Mouse (Mus musculus) heart, embryonic 14.5 days (tissue): ENCODE data around the gene Ppp6r3. TPM values are rescaled to one million over a fixed set of nuclear protein-coding genes. Genes with fewer than 3 reads are reported as not detected.

Experiments
- ATAC-seq: fragments of 200-750 bp; cut with Nextera tagmentation; 2 replicates; pipeline ENCODE4 v1.8.0; 2017; ENCODE audit warnings: low read depth, moderate TSS enrichment; ENCODE audit not compliant: insufficient number of reproducible peaks, insufficient read depth, low FRiP score
- H3K27ac ChIP-seq, 2 experiments: fragments of 200-500 bp in 1 of 2; fragments of 300-500 bp in 1 of 2; sonication (generic) in 1 of 2; replicated peaks in 1 of 2; 2 replicates each; pipeline ENCODE4 v1.5.1; 2012 to 2014; ENCODE audit warnings: low read depth in 2 of 2, low read length in 2 of 2, control low read depth in 1 of 2, mild to moderate bottlenecking in 1 of 2, mixed read lengths in 1 of 2; ENCODE audit not compliant: control insufficient read depth in 1 of 2, insufficient read depth in 1 of 2
- H3K27me3 ChIP-seq: fragments of 300-500 bp; sonication (generic); 2 replicates; pipeline ENCODE4 v1.6.1; 2014; ENCODE audit warnings: mild to moderate bottlenecking, low read length, control low read depth; ENCODE audit not compliant: control insufficient read depth, insufficient read depth
- H3K36me3 ChIP-seq: fragments of 300-500 bp; sonication (generic); 2 replicates; pipeline ENCODE4 v1.6.1; 2014; ENCODE audit warnings: mild to moderate bottlenecking, control low read depth, low read length, mixed read lengths; ENCODE audit not compliant: control insufficient read depth, insufficient read depth
- H3K4me1 ChIP-seq, 2 experiments: fragments of 200-500 bp in 1 of 2; fragments of 300-500 bp in 1 of 2; sonication (generic) in 1 of 2; 2 replicates each; pipeline ENCODE4 v1.6.1; 2012 to 2014; ENCODE audit warnings: low read length in 2 of 2, control low read depth in 1 of 2, mixed read lengths in 1 of 2; ENCODE audit not compliant: control insufficient read depth in 2 of 2, insufficient read depth in 2 of 2
- H3K4me2 ChIP-seq: fragments of 300-500 bp; sonication (generic); 2 replicates; pipeline ENCODE4 v1.6.1; 2014; ENCODE audit warnings: mild to moderate bottlenecking, low read length
- H3K4me3 ChIP-seq, 2 experiments: fragments of 200-500 bp in 1 of 2; fragments of 300-500 bp in 1 of 2; sonication (generic) in 1 of 2; 2 replicates each; pipeline ENCODE4 v1.5.1; 2012 to 2014; ENCODE audit warnings: low read length in 2 of 2, mild to moderate bottlenecking in 2 of 2, control low read depth in 1 of 2, low read depth in 1 of 2, moderate library complexity in 1 of 2; ENCODE audit not compliant: control insufficient read depth in 1 of 2, insufficient read depth in 1 of 2
- H3K9ac ChIP-seq: fragments of 300-500 bp; sonication (generic); 2 replicates; pipeline ENCODE4 v1.6.1; 2014; ENCODE audit warnings: mild to moderate bottlenecking, low read length
- H3K9me3 ChIP-seq: fragments of 300-500 bp; sonication (generic); 2 replicates; pipeline ENCODE4 v1.6.1; 2016; ENCODE audit warnings: low read length, control low read depth; ENCODE audit not compliant: control insufficient read depth
- WGBS: fragments of 180-500 bp; shearing (Covaris S2); extraction: QIAGEN DNeasy Blood & Tissue Kit; methylation state at CpG from one replicate; pipeline ENCODE4 v1.1.7; 2014; 5-methylcytosine and 5-hydroxymethylcytosine counted together
- polyA plus RNA-seq: library from polyadenylated mRNA; unstranded; fragments of >200 nt; fragmentation: Nextera tagmentation; extraction: Ambion mirVana; gene quantifications from 2 replicates; pipeline ENCODE4 v1.2.1, GENCODE M21; 2014

Gene Ppp6r3
- polyA plus RNA-seq, 1 experiment from 2014 or later = 55.6 TPM

DNA sequence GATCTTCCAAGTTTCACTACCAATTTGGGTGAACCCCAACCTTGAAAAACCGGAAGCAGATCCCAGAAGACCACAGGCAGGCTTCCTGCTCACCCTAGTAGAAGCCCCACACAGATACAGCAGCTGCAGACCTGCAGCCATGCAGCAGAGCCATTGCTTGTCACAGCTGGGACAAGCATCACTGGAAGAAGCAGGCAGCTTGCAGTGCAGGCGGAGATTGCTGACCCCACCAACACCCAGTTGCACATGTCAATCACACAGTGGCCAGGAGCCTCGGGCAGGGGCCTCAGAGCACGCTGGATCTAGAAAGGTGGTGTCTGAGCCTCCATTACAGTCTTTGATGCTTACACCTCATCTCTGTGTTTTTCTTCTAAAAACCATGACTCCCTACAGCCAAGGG is 141.4 kb downstream of the Ppp6r3 start:
- no peak overlapping the region for H3K4me3 ChIP-seq
- peaks cover 2% of the 10 kb centered on the region for H3K27me3 ChIP-seq
- ATAC-seq = no peak
- no peak overlapping the region for H3K27ac ChIP-seq
- no peak overlapping the region for H3K9ac ChIP-seq
- no peak overlapping the region for H3K4me2 ChIP-seq
- H3K9me3 ChIP-seq = no peaks in the 10 kb centered on the region
- H3K4me1 ChIP-seq = no peaks in the 10 kb centered on the region
- WGBS = 54% methylated on average over 4 of the region's 4 CpGs
- no peaks in the 10 kb centered on the region for H3K36me3 ChIP-seq

- WGBS = 20% methylated on average over 1 of the region's 2 CpGs
Observed at GRCm38 (mm10) chr19:3431969-3432368, 143.6 kb downstream of the Ppp6r3 start.

GRCm38 (mm10) chr19:3431066-3431465 is 144.5 kb downstream of the Ppp6r3 start:
- Histone ChIP-seq H3K9ac (no peak overlapping the region), H3K4me2 (no peak overlapping the region), H3K27me3 (no peaks in the 10 kb centered on the region), H3K36me3 (no peaks in the 10 kb centered on the region), H3K27ac (no peak overlapping the region), H3K4me3 (no peak overlapping the region), H3K9me3 (no peaks in the 10 kb centered on the region), H3K4me1 (no peaks in the 10 kb centered on the region)
- WGBS = 68% methylated on average over 7 of the region's 7 CpGs
- no peak for ATAC-seq

More at GRCm38 (mm10) chr19:3431969-3432368, 143.6 kb downstream of the Ppp6r3 start:
- no peak overlapping the region for H3K4me3 ChIP-seq
- H3K9me3 ChIP-seq = no peaks in the 10 kb centered on the region
- H3K27ac ChIP-seq = no peak overlapping the region
- H3K4me1 ChIP-seq = no peaks in the 10 kb centered on the region
- no peak for ATAC-seq
- no peak overlapping the region for H3K9ac ChIP-seq
- no peaks in the 10 kb centered on the region for H3K27me3 ChIP-seq
- no peaks in the 10 kb centered on the region for H3K36me3 ChIP-seq
- H3K4me2 ChIP-seq = no peak overlapping the region

DNA sequence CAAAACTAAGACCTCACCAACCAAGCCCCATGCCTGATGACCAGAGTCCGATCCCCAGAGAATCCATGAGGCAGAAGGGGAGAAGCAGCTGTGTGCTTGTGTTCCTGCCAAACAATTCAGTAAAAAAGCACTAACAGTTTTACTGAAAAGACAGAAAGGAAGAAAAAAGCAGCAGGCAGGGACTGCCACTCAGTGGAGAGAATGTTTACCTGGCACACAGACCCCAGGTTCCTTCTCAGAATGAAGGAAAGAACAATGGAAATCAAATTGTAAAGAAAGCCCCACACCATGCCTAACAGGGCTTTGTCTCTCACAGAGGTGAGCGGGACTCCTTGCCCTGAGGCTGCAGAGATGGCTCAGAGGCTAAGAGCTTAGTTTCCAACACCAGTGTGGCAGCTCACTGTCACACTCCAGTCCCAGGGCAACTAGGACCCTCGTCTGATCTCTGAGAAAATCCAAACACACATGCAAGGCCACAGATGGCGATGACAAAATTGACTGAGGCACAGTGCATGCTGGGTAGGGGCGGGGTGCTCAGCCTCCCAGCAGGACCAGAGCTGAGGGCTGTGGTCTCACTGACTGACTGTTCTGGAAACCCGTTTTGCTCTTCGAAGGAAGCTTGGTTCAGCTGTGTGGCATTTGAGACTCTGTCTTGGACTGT is 146.3 kb downstream of the Ppp6r3 start:
- Histone ChIP-seq H3K4me1 (no peaks in the 10 kb centered on the region), H3K4me2 (no peak overlapping the region), H3K9me3 (no peaks in the 10 kb centered on the region), H3K9ac (no peak overlapping the region), H3K27ac (no peak overlapping the region), H3K4me3 (no peak overlapping the region), H3K27me3 (no peaks in the 10 kb centered on the region), H3K36me3 (no peaks in the 10 kb centered on the region)
- ATAC-seq = no peak
- 61% methylated on average over 7 of the region's 7 CpGs for WGBS

GRCm38 (mm10) chr19:3428057-3428830 is 147.3 kb downstream of the Ppp6r3 start:
- H3K4me2 ChIP-seq = no peak overlapping the region
- no peak overlapping the region for H3K4me3 ChIP-seq
- WGBS = 82% methylated on average over 15 of the region's 15 CpGs
- no peak for ATAC-seq
- H3K27ac ChIP-seq = no peak overlapping the region
- no peaks in the 10 kb centered on the region for H3K4me1 ChIP-seq
- no peaks in the 10 kb centered on the region for H3K9me3 ChIP-seq
- H3K36me3 ChIP-seq = no peaks in the 10 kb centered on the region
- H3K9ac ChIP-seq = no peak overlapping the region
- H3K27me3 ChIP-seq = no peaks in the 10 kb centered on the region

GRCm38 (mm10) chr19:3424214-3424613 is 151.3 kb downstream of the Ppp6r3 start:
- H3K36me3 ChIP-seq = no peaks in the 10 kb centered on the region
- no peak overlapping the region for H3K4me2 ChIP-seq
- H3K4me1 ChIP-seq = no peaks in the 10 kb centered on the region; a peak in 1 of 4 replicates
- no peak overlapping the region for H3K27ac ChIP-seq
- H3K9ac ChIP-seq = no peak overlapping the region
- H3K4me3 ChIP-seq = no peak overlapping the region
- no peaks in the 10 kb centered on the region for H3K27me3 ChIP-seq
- H3K9me3 ChIP-seq = no peaks in the 10 kb centered on the region
- no peak for ATAC-seq
- 70% methylated on average over 2 of the region's 2 CpGs for WGBS

DNA sequence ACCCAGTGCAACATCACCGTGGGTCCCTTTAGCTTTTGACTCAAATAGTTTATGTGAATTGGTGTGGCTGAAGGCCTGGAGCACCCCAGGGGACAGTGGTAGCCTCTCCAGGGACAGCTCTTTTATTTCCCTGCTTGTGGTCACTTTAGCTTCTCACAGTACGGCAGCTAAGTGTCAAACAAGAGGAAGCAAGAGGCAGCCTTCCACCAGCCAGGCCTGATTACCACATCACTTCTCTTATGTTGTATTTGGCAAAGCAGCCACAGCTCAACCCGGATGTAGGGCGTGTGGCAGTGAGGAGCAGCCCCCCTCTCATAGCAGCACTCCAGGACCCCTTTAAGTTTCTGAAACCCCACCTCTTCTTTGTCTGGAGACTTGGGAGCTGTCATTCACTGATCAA is 152.6 kb downstream of the Ppp6r3 start:
- Histone ChIP-seq H3K4me3 (no peak overlapping the region), H3K36me3 (no peaks in the 10 kb centered on the region), H3K9me3 (no peaks in the 10 kb centered on the region), H3K27me3 (no peaks in the 10 kb centered on the region), H3K4me2 (no peak overlapping the region), H3K27ac (no peak overlapping the region), H3K4me1 (no peaks in the 10 kb centered on the region; a peak in 1 of 4 replicates), H3K9ac (no peak overlapping the region)
- no peak for ATAC-seq
- WGBS = 63% methylated on average over 4 of the region's 4 CpGs
